Mouse (Mus musculus) E14TG2a.4 (cell line): ENCODE results near the gene Ptgir.

ENCODE experiments used
- CTCF ChIP-seq: conservative IDR thresholded peaks from 2 replicates; pipeline ENCODE4 v1.5.1; 2014; ENCODE audit warnings: low read length
- POU5F1 ChIP-seq: IDR thresholded peaks from 2 replicates; pipeline ENCODE4 v1.6.1; 2014; ENCODE audit warnings: low read length, borderline replicate concordance

DNA sequence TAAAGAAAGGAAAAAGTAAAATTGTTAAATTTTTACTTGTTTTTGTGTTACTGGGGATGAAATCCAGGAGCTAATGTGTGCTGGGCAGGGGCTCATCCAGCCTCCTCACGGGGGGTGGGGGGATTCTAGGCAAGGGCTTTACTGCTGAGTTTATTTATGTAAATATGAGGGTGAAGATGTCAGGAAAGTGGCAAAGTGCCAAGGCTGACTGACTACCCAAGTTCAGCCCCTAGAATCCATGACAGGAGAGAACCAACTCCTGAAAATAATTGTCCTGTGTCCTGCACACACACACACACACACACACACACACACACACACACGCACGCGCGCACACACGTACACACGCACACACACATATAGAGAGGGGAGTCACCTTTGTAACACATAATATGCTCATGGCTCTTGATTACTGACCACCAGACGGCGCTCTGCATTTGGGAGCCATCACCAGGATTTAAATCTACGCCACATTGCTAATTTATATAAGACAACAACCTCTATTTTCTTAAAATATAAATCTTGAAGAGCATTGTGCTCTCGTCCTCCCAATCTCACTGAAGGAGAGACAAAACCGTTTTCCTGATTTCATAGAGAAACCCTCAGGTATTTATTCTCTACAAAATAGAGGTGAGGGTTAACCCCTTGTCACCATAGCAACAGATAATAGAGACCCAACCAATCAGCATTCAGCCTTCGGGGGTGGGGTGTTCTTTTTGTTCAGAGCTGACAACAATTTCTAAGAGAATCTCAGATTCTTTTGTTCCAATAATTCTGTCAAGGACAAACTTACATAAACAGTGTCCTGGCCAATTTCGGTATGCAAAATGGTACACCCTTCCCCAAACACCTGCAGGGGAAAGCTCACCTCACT, 26.7 kb downstream of the Ptgir start:
- TF ChIP-seq CTCF, result peak; percentile 11; the same call in 1 of the 2 replicates
- no peak for TF ChIP-seq POU5F1
